ENCODE assay signal across 8 mouse cellular contexts in the genomic region with DNA sequence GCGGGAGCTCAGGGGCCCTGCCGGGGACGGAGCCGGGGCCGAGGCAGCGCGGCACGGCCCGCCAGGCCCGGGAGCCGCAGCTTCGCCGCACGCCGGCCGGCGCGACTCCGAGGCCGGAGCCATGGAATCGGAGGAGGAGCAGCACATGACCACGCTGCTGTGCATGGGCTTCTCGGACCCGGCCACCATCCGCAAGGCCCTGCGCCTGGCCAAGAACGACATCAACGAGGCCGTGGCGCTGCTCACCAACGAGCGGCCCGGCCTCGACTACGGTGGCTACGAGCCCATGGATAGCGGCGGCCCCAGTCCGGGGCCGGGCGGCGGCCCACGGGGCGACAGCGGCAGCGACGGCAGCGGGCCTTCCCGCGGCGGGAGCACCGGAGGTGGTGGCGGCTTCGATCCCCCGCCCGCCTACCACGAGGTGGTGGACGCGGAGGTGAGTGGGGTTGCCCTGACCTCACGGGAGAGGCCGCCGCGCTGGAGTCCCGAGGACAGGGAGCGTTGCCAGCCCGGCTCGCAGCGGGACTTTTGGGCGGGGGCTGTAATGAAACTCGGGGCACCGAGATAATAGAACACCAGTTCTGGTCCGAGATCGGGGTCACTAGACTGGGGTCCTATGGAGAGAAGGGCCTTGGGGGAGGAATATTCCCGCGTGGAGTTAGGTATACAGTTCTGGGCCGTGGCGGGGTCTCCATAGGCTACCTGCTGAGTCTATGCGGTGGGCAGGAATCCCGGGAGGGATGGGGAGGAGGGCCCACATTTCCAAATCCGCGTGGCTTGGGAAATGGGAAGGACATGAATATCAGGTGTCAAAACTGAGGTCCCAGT. TPM values are rescaled to one million over a fixed set of nuclear protein-coding genes. Genes with fewer than 3 reads are reported as not detected.
DNase-seq lines count a peak whose midpoint lies in the region; ATAC-seq lines count a peak whose summit lies in the region.

No protein-coding gene starts in this region.

- ATAC-seq in embryonic facial prominence, embryonic 12.5 days (ENCODE audit: insufficient number of reproducible peaks, insufficient read depth, low FRiP score, low TSS enrichment), result peak; percentile 78
- ATAC-seq in granulocyte monocyte progenitor cell, adult 5-6 weeks (replicated peaks; ENCODE audit: poor library complexity, severe bottlenecking), result peak; percentile 30
- ATAC-seq in intestine, embryonic 16.5 days, result peak; percentile 77
- peak; percentile 64 for ATAC-seq in limb, embryonic 15.5 days (ENCODE audit: insufficient number of reproducible peaks, low FRiP score, low TSS enrichment, low read depth)
- ATAC-seq in midbrain, embryonic 15.5 days (replicated peaks), result peak; percentile 84

- H3K4me2 ChIP-seq in embryonic facial prominence, embryonic 12.5 days (replicated peaks), result peak overlapping the region; percentile 86
- peak overlapping the region; percentile 81 for H3K4me2 ChIP-seq in intestine, embryonic 16.5 days (ENCODE audit: low read depth, low read length)
- H3K4me2 ChIP-seq in limb, embryonic 15.5 days, result peak overlapping the region; percentile 76
- H3K4me2 ChIP-seq in midbrain, embryonic 15.5 days, result peak overlapping the region; percentile 92

- WGBS in embryonic facial prominence, embryonic 12.5 days, result under 1% methylated on average over 81 of the region's 81 CpGs
- under 1% methylated on average over 81 of the region's 81 CpGs for WGBS in intestine, embryonic 16.5 days
- under 1% methylated on average over 79 of the region's 81 CpGs for WGBS in limb, embryonic 15.5 days
- under 1% methylated on average over 80 of the region's 81 CpGs for WGBS in midbrain, embryonic 15.5 days

- peak overlapping the region; percentile 96 for H3K9ac ChIP-seq in embryonic facial prominence, embryonic 12.5 days
- peak overlapping the region; percentile 94 for H3K9ac ChIP-seq in intestine, embryonic 16.5 days (ENCODE audit: low read depth, low read length)
- peak overlapping the region; percentile 96 for H3K9ac ChIP-seq in limb, embryonic 15.5 days
- H3K9ac ChIP-seq in midbrain, embryonic 15.5 days, result peak overlapping the region; percentile 91

- DNase-seq in urinary bladder, adult 18-20 months (ENCODE audit: low spot score in 2 of 2), result peak; percentile 25 to 66
- no peak for DNase-seq in urinary bladder, postnatal 10 days (ENCODE audit: low spot score)
- peak; percentile 58 to 84 for DNase-seq in spleen, postnatal 4 days (ENCODE audit: low spot score in 2 of 2)

- peak overlapping the region; percentile 95 for H3K27ac ChIP-seq in embryonic facial prominence, embryonic 12.5 days
- peak overlapping the region; percentile 90 for H3K27ac ChIP-seq in intestine, embryonic 16.5 days (ENCODE audit: low read length)
- H3K27ac ChIP-seq in limb, embryonic 15.5 days, result peak overlapping the region; percentile 93
- peak overlapping the region; percentile 91 for H3K27ac ChIP-seq in midbrain, embryonic 15.5 days

- H3K27me3 ChIP-seq in embryonic facial prominence, embryonic 12.5 days, result no peaks in the 10 kb centered on the region
- no peaks in the 10 kb centered on the region for H3K27me3 ChIP-seq in intestine, embryonic 16.5 days (replicated peaks; ENCODE audit: control insufficient read depth, insufficient read depth, low read length)
- no peaks in the 10 kb centered on the region for H3K27me3 ChIP-seq in limb, embryonic 15.5 days
- no peaks in the 10 kb centered on the region for H3K27me3 ChIP-seq in midbrain, embryonic 15.5 days (replicated peaks)

- H3K36me3 ChIP-seq in embryonic facial prominence, embryonic 12.5 days, result no peaks in the 10 kb centered on the region
- H3K36me3 ChIP-seq in intestine, embryonic 16.5 days (ENCODE audit: control insufficient read depth, insufficient read depth, low read length), result no peaks in the 10 kb centered on the region
- H3K36me3 ChIP-seq in limb, embryonic 15.5 days, result no peaks in the 10 kb centered on the region
- H3K36me3 ChIP-seq in midbrain, embryonic 15.5 days (replicated peaks), result no peaks in the 10 kb centered on the region

- peak overlapping the region; percentile 94 for H3K4me3 ChIP-seq in embryonic facial prominence, embryonic 12.5 days
- H3K4me3 ChIP-seq in intestine, embryonic 16.5 days (ENCODE audit: low read length), result peak overlapping the region; percentile 98
- H3K4me3 ChIP-seq in limb, embryonic 15.5 days, result peak overlapping the region; percentile 80
- H3K4me3 ChIP-seq in midbrain, embryonic 15.5 days, result peak overlapping the region; percentile 80

- no peaks in the 10 kb centered on the region for H3K9me3 ChIP-seq in embryonic facial prominence, embryonic 12.5 days
- no peaks in the 10 kb centered on the region for H3K9me3 ChIP-seq in intestine, embryonic 16.5 days (ENCODE audit: control insufficient read depth, low read length)
- no peaks in the 10 kb centered on the region for H3K9me3 ChIP-seq in limb, embryonic 15.5 days
- no peaks in the 10 kb centered on the region for H3K9me3 ChIP-seq in midbrain, embryonic 15.5 days

- H3K4me1 ChIP-seq in embryonic facial prominence, embryonic 12.5 days, result peaks cover 25% of the 10 kb centered on the region
- H3K4me1 ChIP-seq in intestine, embryonic 16.5 days (ENCODE audit: control insufficient read depth, insufficient read depth, low read length), result peaks cover 12% of the 10 kb centered on the region
- H3K4me1 ChIP-seq in limb, embryonic 15.5 days, result peaks cover 29% of the 10 kb centered on the region
- peaks cover 39% of the 10 kb centered on the region for H3K4me1 ChIP-seq in midbrain, embryonic 15.5 days

RNA-seq across cellular contexts. Expression of a gene that starts 0.6 kb away (rescaled TPM):
- 12.0 and 13.2 TPM in 2 replicates for polyA plus RNA-seq in embryonic facial prominence, embryonic 12.5 days (2016; fragmentation: Nextera tagmentation; extraction: Ambion mirVana)
- 26.2 and 27.0 TPM in 2 replicates for total RNA-seq in granulocyte monocyte progenitor cell, adult 5-6 weeks (2014; fragmentation: Nextera tagmentation)
- total RNA-seq in granulocyte monocyte progenitor cell, adult 5-6 weeks (2017), result 34.9 and 35.5 TPM in 2 replicates
- 3.7 TPM in 2 replicates for polyA plus RNA-seq in intestine, embryonic 16.5 days (2015; fragmentation: Nextera tagmentation; extraction: Ambion mirVana)
- polyA plus RNA-seq in limb, embryonic 15.5 days (2015; fragmentation: Nextera tagmentation; extraction: Ambion mirVana), result 6.0 and 8.0 TPM in 2 replicates
- polyA plus RNA-seq in midbrain, embryonic 15.5 days (2015; fragmentation: Nextera tagmentation; extraction: Ambion mirVana), result 9.2 and 9.7 TPM in 2 replicates

Comparison
In these comparisons a context has a peak if more than half of its experiments do, and no peak if none do; other contexts are left out.
1. ATAC-seq: peak in every context shown above with its lines; median percentile 84 in midbrain, embryonic 15.5 days; 78 in embryonic facial prominence, embryonic 12.5 days; 77 in intestine, embryonic 16.5 days; 64 in limb, embryonic 15.5 days; 30 in granulocyte monocyte progenitor cell, adult 5-6 weeks.